Mouse (Mus musculus): ENCODE measurements around the gene Marc1.

DNA sequence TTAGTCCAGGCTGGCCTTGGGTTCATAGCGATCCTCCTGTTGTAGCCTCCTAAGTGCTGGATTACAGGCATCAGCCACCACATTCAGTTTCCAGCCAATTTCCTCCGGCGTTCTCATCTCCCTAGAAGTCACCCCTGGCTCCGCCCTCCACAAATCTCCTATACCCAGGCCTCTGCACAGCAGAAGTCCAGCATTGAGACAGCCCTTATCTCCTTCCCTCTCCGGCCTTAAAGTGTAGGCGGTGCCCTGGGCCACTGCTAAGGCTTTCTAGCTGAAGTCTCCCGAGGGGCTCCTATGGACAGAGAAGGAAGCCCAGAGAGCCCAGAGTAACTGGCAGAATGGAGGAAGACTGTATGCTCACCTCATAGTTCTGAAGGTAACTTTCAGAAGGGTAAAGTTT, 22.4 kb upstream of the Marc1 start:
- no peak for TF ChIP-seq CTCF (IDR thresholded peaks at IDR 0.05; ENCODE audit: low read depth)
- no peak for TF ChIP-seq EP300 (IDR thresholded peaks at IDR 0.05; ENCODE audit: low read depth)
